Mouse (Mus musculus) spleen, postnatal 4 days (tissue): Measurements from ENCODE around the gene Dram1.

Experiments
- DNase-seq, 2 experiments: peaks; one replicate each; pipeline ENCODE4 v3.0.0; 2022; ENCODE audit warnings: low spot score in 2 of 2

Gene Dram1

GRCm38 (mm10) chr10:88351411-88352103 lies 27.3 kb downstream of the Dram1 start:
- no peak for DNase-seq

GRCm38 (mm10) chr10:88350687-88351086 lies 28.2 kb downstream of the Dram1 start:
- DNase-seq: no peak

DNA sequence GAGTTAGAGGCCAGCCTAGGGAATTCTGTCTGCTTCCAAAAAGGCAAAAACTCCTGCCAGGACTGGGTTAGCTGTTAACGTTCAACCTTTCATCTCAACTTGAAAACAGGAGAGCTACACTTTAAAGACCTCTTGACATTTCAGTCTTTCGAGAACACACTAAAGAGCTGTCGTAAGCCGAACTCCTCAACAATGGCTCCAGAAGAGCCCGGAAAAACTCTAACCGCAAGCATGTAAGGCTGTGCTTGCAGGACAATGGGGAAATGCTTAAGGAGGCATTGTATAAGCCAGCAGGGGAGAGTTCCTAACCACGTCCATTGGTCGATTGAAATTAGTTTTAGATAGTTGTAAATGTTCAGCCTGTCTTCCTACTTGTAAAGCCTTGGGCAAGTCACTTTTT lies 29.1 kb downstream of the Dram1 start:
- DNase-seq: no peak

DNA sequence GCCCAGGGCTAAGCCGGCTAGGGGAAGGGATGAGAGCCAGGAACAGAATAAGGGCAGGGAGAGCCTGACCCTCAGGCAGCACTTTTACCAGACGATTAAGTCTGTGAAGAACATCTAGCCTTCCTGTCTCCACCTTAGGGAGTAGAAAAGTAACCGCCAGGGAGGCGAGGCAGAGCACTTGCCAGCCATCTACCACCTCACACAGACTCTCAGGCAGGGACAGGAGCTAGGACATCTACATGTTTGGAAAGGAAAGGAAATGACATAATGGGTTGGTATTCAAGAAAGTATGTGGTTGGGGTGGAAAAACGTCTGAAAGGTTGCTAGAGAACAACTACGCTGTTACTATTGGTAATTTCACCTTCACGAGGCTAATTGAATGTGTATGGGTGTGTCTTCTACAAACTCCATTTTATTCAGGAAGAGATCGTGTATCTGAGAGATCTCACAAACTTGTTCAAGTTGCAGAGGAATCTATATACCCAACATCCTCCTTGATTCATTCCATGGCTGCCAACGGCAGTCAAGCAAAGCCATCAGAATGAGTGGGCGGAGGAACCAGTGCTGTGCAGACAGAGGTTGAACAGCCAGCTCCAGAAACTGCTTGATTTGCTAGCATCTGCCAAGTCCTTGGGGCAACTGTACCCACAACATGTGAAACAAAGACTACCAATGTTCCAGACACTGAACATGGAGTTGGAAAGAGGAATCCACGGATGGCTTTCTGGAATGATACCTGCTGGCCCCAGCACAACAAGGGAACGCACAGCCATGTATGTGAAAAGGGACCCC lies 32.2 kb downstream of the Dram1 start:
- no peak for DNase-seq

DNA sequence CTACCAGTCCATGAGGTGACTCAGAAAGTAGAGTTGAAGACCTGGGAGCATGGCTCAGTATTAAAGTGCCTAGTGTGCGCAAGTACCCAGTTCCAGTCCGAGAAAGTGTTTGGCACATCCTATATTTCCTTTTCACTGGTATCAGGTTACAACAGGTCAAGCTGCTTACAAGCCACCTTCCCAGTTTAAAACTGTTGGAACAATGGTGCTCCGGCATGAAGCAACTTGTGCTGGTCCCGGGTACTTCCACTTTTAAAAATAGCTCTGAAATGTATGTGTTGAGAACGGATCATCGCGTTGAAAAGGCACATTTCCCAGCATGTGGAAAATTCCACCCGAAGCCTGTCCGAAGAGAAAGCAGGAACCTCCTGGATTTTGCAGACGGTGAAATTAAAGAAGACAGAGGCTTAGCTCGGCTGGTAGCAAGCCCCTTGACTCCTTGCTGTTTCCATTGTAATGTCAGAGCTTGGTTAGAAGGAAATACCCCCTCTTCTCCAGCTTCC lies 32.9 kb downstream of the Dram1 start:
- no peak for DNase-seq

DNA sequence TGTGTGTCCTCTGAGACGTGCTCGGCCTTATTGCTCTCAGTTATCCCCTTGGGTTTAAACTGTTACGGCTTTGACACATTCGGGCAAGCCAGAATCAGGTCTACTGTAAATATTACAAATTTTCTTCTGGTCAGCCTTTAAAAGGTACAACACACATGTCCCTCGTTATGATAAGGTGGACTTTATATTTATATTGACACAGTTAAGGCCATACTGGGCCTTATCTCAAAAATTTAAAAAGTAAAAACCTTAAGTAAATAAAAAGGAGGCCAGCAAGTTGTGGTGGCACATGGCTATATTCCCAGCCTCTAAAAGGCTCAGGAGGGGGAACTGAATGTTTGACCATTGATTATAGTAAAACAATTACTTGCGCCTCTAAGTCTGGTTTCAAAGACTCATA lies 37.5 kb downstream of the Dram1 start:
- no peak for DNase-seq

DNA sequence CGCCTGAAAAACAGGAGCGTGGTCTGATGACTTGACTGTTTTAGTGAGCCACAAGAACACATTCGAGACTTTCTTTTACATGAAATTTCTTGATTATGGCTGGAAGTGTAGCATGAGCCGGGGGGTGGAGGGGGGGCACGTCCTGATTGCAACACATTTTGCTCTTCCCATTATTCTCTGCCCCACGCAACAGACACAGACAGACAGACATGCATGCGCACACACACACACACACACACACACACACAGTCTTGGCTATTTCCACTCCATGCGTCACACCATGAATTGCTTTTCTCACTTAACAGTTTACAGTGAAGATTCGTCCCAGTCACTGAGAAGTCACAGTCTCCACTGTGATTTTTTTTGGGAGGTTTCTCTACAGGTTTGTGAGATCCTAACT lies 38.2 kb downstream of the Dram1 start:
- DNase-seq: no peak

DNA sequence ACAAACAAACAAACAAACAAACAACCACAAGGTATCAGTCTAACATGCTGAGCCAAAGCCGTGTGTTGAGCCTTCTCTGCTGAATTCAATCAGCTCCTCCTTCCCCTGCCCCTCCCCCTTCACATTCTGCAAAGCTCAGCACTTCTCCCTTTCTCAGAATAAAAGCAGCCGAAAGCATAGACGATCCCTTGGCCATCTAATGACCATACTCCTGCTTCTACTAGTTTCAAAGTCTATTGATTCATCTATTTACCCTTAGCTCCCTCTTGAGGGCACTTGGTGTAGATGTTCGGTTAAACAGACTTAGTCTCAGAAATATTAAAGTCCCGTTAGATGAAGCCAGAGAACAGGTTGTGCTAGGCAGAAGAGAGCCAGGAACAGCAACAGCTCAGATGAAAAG lies 48.2 kb downstream of the Dram1 start:
- DNase-seq: no peak

GRCm38 (mm10) chr10:88328056-88328450 lies 50.8 kb downstream of the Dram1 start:
- no peak for DNase-seq

- DNase-seq: peak; percentile 56 to 80
Observed at GRCm38 (mm10) chr10:88327160-88328055, 51.5 kb downstream of the Dram1 start.

GRCm38 (mm10) chr10:88321739-88322138 lies 57.1 kb downstream of the Dram1 start:
- DNase-seq: no peak

DNA sequence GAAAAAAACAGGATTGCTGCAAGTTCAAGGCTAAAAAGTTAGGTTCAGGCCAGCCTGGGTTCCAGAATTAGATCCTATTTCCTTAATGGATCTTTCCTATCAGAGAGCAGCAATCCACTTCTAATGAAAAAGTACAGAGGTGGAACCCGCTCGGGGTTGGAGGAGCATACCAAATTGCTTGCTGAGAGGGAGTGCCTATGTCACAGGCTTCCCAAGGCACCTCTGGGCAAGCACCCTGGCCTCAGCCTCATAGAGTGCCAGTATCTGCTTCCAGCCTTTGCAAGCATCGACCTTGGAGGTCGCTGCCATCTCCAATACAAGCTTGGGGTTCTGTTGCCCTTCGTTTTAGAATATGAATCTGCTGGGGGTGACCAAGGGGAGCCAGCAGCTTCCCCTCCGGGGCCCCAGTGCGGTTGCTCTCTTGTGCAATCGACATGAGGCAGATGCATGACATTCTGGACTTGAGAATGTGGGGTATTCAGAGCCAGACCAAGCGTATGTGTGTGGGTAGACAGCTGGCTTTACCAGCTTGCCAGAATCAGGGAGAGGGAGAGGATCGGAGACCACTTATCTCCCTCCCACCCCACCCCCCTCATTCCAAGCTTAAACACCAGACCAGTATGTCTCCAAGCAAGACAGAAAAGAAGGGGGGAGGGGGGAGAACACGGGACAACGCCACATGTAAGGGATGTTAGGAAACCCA lies 58.0 kb downstream of the Dram1 start:
- DNase-seq: no peak

DNA sequence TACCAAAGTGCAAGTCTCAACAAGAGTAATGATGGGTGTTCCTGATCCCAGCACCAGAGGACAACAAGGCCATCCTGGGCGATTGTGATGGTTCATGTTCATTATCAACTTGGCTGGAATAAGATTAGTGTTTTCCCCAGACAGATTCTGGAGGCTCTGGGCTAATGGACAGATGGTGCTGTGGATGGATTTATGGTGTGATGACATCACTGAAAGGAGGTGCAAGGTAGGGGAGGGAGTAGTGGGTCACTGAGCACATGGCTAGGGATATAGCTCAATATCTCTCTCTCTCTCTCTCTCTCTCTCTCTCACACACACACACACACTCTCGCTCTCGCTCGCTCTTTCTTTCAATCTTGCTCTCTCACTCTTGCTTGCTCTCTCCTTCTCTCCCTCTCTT lies 60.7 kb downstream of the Dram1 start:
- DNase-seq: no peak

GRCm38 (mm10) chr10:88317151-88317550 lies 61.7 kb downstream of the Dram1 start:
- no peak for DNase-seq

GRCm38 (mm10) chr10:88314841-88315240 lies 64.0 kb downstream of the Dram1 start:
- no peak for DNase-seq

DNA sequence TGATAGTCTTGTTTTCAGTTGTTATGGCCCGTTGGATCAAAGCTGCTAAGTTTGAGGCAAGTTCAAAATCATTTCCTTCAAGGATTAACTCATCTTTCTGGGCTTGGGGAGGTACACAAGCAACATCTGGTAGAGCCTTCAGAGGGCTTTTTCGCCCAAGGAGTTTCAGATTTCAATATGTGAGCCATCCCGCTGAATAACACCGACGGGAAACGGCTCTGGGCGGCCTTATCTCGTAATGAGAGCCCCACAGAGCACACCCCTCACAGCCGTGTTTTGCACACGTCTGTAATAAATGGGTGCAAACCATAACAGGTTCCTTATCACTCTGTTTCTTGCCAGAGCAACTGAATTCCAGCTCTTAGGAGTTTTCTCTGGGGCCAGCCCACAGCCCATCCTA lies 69.0 kb downstream of the Dram1 start:
- no peak for DNase-seq

- DNase-seq: no peak
Observed at GRCm38 (mm10) chr10:88306235-88306634, 72.6 kb downstream of the Dram1 start.

GRCm38 (mm10) chr10:88304302-88304701 lies 74.6 kb downstream of the Dram1 start:
- DNase-seq: peak; percentile 37 to 77

DNA sequence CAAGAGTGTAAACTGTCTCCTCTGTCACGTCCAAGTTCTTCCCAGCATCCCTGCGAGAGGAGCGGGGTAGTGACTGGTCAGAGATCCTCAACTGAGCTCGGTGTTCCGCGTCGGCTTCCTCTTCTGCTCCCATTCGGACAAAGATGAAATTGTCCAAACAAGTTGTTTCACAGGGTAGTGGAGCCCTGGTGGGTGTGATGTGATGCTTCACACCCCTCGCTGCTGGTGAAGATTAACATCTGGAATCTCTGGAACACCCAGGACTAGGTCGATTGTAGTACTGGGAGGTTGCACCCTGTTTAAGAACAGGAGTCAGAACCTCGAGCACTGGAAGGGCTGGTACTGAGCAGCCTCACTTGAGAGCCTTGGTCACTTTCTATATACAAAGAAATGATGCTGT lies 75.8 kb downstream of the Dram1 start:
- DNase-seq: no peak

DNA sequence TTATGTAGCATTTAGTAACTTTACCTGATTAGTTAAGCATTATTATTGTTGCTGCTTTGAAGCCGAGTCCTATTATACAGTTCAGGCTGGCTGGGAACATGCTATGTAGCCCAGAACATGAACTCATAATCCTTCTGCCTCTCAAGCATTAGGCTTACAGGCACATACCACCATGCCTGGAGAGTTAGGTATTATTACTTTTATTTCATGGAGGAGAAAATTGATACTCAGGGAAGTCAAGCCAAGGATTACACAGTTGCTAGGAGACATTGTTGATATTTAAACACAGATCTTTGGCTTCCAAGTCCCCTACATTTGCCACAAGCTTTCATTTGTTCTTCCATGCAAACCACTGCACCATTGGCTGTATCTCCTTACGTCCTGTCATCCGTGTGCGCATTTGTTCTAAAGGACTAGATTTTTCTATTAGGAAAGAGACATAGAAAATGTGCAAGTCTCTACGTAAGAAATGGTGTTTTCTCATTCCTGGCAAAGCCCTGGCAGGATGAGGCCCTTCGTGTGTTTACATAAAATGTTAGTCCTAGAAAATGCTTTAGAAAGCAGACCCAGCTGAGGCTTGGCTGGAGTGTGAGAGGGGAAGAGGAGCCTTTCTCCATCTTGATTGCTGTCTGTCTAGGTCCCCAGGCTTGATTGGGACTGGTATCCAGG lies 76.9 kb downstream of the Dram1 start:
- no peak for DNase-seq

DNA sequence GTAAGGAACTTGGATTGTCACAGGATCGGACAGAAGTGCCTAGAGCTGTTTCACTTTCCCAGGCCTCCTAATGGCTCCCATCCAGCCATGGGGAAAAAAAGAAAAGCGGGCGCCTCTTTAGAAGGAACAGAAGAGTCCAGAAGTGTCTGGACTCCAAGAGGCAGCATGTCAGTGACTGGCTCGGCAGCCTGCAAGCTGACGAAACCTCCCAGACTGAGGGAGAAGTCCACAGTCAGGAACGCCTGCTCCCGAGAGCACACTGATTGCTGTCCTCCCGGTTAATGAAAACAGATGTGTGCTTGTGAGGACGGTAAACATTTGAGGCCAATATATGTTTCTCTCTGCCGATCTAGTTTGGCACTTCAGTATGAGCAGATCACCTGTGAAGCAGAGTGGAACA lies 81.9 kb downstream of the Dram1 start:
- no peak for DNase-seq
